Mouse (Mus musculus) hindbrain, embryonic 16.5 days (tissue): ENCODE data around the gene St6galnac6. TPM values are rescaled to one million over a fixed set of nuclear protein-coding genes. Genes with fewer than 3 reads are reported as not detected.

ENCODE experiments used
- ATAC-seq: fragments of 200-750 bp; cut with Nextera tagmentation; 2 replicates; pipeline ENCODE4 v1.8.0; 2017; ENCODE audit warnings: moderate TSS enrichment, moderate library complexity
- H3K27ac ChIP-seq: fragments of 300-500 bp; sonication (generic); 2 replicates; pipeline ENCODE4 v1.5.1; 2014; ENCODE audit warnings: low read depth, mild to moderate bottlenecking, control low read depth, low read length, moderate library complexity
- H3K27me3 ChIP-seq: fragments of 300-500 bp; sonication (generic); replicated peaks from 2 replicates; pipeline ENCODE4 v1.6.1; 2014; ENCODE audit warnings: low read length; ENCODE audit not compliant: control insufficient read depth, insufficient read depth
- H3K36me3 ChIP-seq: fragments of 300-500 bp; sonication (generic); 2 replicates; pipeline ENCODE4 v1.6.1; 2014; ENCODE audit warnings: mild to moderate bottlenecking, low read length, moderate library complexity, mixed read lengths; ENCODE audit not compliant: control insufficient read depth, insufficient read depth
- H3K4me1 ChIP-seq: fragments of 300-500 bp; sonication (generic); 2 replicates; pipeline ENCODE4 v1.6.1; 2014; ENCODE audit warnings: low read depth, low read length; ENCODE audit not compliant: control insufficient read depth, insufficient read depth
- H3K4me2 ChIP-seq: fragments of 300-500 bp; sonication (generic); 2 replicates; pipeline ENCODE4 v1.6.1; 2014; ENCODE audit warnings: mild to moderate bottlenecking, low read length, control low read depth, moderate library complexity
- H3K4me3 ChIP-seq: fragments of 300-500 bp; sonication (generic); 2 replicates; pipeline ENCODE4 v1.5.1; 2014; ENCODE audit warnings: mild to moderate bottlenecking, low read length, control low read depth, moderate library complexity
- H3K9ac ChIP-seq: fragments of 300-500 bp; sonication (generic); 2 replicates; pipeline ENCODE4 v1.6.1; 2014; ENCODE audit warnings: low read depth, mild to moderate bottlenecking, control low read depth, low read length, moderate library complexity
- H3K9me3 ChIP-seq: fragments of 300-500 bp; sonication (generic); 2 replicates; pipeline ENCODE4 v1.6.1; 2014; ENCODE audit warnings: mild to moderate bottlenecking, low read length, moderate library complexity; ENCODE audit not compliant: control insufficient read depth
- WGBS: fragments of 180-500 bp; shearing (Covaris S2); extraction: QIAGEN DNeasy Blood & Tissue Kit; methylation state at CpG from one replicate; pipeline ENCODE4 v1.1.7; 2014; 5-methylcytosine and 5-hydroxymethylcytosine counted together
- polyA plus RNA-seq: library from polyadenylated mRNA; unstranded; fragments of >200 nt; fragmentation: Nextera tagmentation; extraction: Ambion mirVana; gene quantifications from 2 replicates; pipeline ENCODE4 v1.2.1, GENCODE M21; 2015

St6galnac6 gene
- polyA plus RNA-seq, 1 experiment from 2014 or later: 35.4 TPM

- WGBS: 84% methylated on average over 3 of the region's 3 CpGs
- peaks cover 32% of the 10 kb centered on the region for H3K36me3 ChIP-seq
- H3K9me3 ChIP-seq: no peaks in the 10 kb centered on the region
- no peak overlapping the region for H3K4me3 ChIP-seq
- H3K9ac ChIP-seq: no peak overlapping the region
- no peaks in the 10 kb centered on the region for H3K27me3 ChIP-seq
- H3K27ac ChIP-seq: no peak overlapping the region
- H3K4me2 ChIP-seq: no peak overlapping the region
- no peak for ATAC-seq
- peaks cover 11% of the 10 kb centered on the region for H3K4me1 ChIP-seq
Observed at GRCm38 (mm10) chr2:32568941-32569340, 30.6 kb upstream of the St6galnac6 start.

DNA sequence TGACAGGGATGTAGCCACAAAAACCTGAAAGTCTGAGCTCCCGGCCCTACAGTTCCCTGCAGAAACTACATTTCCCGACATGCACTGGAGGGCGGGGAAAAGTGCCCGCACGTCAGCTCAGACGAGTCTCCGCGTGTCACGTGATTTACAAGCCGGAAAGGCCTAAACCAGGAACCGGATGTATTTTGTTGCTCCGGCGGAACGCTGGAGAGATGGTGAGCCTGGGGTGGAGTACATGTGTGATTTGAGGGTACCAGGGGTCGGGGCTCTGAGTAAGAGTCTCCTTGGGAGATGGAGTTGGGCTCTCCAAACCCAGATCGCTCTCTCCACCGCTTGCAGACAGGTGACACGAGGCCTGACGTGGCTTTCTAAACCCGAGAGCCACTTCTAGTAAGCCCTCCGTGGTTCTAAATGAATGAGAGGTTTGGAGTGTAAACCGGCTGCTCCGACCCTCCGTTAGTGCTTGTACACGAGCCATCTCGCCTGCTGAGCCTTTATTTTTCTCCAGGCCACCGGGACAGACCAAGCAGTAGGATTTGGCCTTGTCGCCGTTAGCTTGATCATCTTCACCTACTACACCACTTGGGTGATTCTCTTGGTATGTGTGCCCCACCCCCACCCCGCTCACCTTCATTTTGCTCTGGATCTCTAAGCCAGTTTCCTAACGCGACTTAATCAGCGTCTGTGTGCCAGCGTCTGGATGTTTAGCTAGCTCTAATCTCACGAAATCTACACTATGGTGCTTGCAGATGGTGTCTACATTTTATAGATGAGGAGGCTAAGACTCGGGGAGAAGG, 28.6 kb upstream of the St6galnac6 start, which contains the start of gene Dpm2:
TSS of gene Dpm2 (plus strand) at position 161 of the 797 bp plus-strand sequence.
- WGBS: 2% methylated on average over 35 of the region's 36 CpGs
- Histone ChIP-seq H3K9me3 (no peaks in the 10 kb centered on the region), H3K4me3 (peak within 1 kb of the TSS; percentile 63), H3K4me1 (peaks cover 14% of the 10 kb centered on the region), H3K27me3 (no peaks in the 10 kb centered on the region), H3K27ac (peak within 1 kb of the TSS; percentile 69), H3K4me2 (peak within 1 kb of the TSS; percentile 88), H3K9ac (peak within 1 kb of the TSS; percentile 65), H3K36me3 (peaks cover 16% of the 10 kb centered on the region)
- peak; percentile 84 for ATAC-seq

DNA sequence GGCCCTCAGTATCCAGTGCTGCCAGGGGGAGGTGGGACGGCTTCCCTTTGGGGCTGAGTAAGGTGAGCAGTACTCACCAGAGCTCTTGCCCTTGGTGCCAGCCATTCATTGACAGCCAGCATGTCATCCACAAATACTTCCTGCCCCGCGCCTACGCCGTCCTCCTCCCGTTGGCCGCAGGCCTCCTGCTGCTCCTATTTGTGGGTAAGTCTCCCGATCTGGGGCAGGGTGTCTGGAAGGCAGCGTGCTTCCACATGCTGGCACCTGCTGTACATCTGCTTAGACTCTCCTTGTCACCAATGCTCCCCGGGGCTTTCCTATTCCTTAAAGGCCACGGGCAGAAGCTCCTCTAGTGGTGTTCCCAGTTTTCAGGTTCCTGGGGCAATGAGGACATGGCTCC, 27.3 kb upstream of the St6galnac6 start:
- no peaks in the 10 kb centered on the region for H3K27me3 ChIP-seq
- H3K36me3 ChIP-seq: peaks cover 14% of the 10 kb centered on the region
- no peak overlapping the region; the same call in 1 of the 2 replicates for H3K4me2 ChIP-seq
- no peak overlapping the region for H3K9ac ChIP-seq
- 88% methylated on average over 11 of the region's 11 CpGs for WGBS
- no peak for ATAC-seq
- no peak overlapping the region for H3K4me3 ChIP-seq
- no peaks in the 10 kb centered on the region for H3K9me3 ChIP-seq
- H3K4me1 ChIP-seq: peaks cover 14% of the 10 kb centered on the region
- H3K27ac ChIP-seq: no peak overlapping the region

GRCm38 (mm10) chr2:32574497-32574896, 25.0 kb upstream of the St6galnac6 start, which contains the start of gene Pip5kl1:
TSS of gene Pip5kl1 (plus strand) at chr2:32574797.
- ATAC-seq: no peak
- H3K4me2 ChIP-seq: peak within 1 kb of the TSS; percentile 98

GRCm38 (mm10) chr2:32574901-32575585, 24.5 kb upstream of the St6galnac6 start:
- peak overlapping the region; percentile 58 for H3K4me3 ChIP-seq
- peaks cover 6% of the 10 kb centered on the region for H3K27me3 ChIP-seq
- 2% methylated on average over 26 of the region's 26 CpGs for WGBS
- peak overlapping the region; percentile 98 for H3K4me2 ChIP-seq
- 0 out of 2 replicates have a peak, but pooled peaks cover 3% of the 10 kb centered on the region for H3K36me3 ChIP-seq
- H3K9me3 ChIP-seq: no peaks in the 10 kb centered on the region
- ATAC-seq: no peak
- H3K4me1 ChIP-seq: peaks cover 14% of the 10 kb centered on the region
- peak overlapping the region; percentile 63 for H3K9ac ChIP-seq
- H3K27ac ChIP-seq: peak overlapping the region; percentile 57; the same call in 1 of the 2 replicates

More at GRCm38 (mm10) chr2:32574497-32574896, 25.0 kb upstream of the St6galnac6 start, which contains the start of gene Pip5kl1:
- H3K27ac ChIP-seq: peak within 1 kb of the TSS; percentile 57; the same call in 1 of the 2 replicates
- peak within 1 kb of the TSS; percentile 58 for H3K4me3 ChIP-seq
- WGBS: 75% methylated on average over 6 of the region's 6 CpGs
- peaks cover 6% of the 10 kb centered on the region for H3K27me3 ChIP-seq
- H3K4me1 ChIP-seq: peaks cover 14% of the 10 kb centered on the region
- no peaks in the 10 kb centered on the region for H3K9me3 ChIP-seq
- H3K9ac ChIP-seq: peak within 1 kb of the TSS; percentile 63
- 0 out of 2 replicates have a peak, but pooled peaks cover 3% of the 10 kb centered on the region for H3K36me3 ChIP-seq

- Histone ChIP-seq H3K4me2 (peak within 1 kb of the TSS; percentile 98), H3K36me3 (0 out of 2 replicates have a peak, but pooled peaks cover 3% of the 10 kb centered on the region), H3K27me3 (peaks cover 6% of the 10 kb centered on the region), H3K4me1 (peaks cover 14% of the 10 kb centered on the region), H3K27ac (peak within 1 kb of the TSS; percentile 57; the same call in 1 of the 2 replicates), H3K9me3 (no peaks in the 10 kb centered on the region), H3K9ac (peak within 1 kb of the TSS; percentile 63), H3K4me3 (peak within 1 kb of the TSS; percentile 58)
- ATAC-seq: peak; percentile 82
- WGBS: 6% methylated on average over 28 of the region's 28 CpGs
Observed at GRCm38 (mm10) chr2:32575586-32576160, 23.8 kb upstream of the St6galnac6 start, which contains the start of gene 9430097D07Rik. TSS of gene 9430097D07Rik (minus strand) at chr2:32575684.

- no peaks in the 10 kb centered on the region for H3K9me3 ChIP-seq
- ATAC-seq: no peak
- WGBS: 88% methylated on average over 9 of the region's 9 CpGs
- peak overlapping the region; percentile 98 for H3K4me2 ChIP-seq
- 0 out of 2 replicates have a peak, but pooled peaks cover 3% of the 10 kb centered on the region for H3K36me3 ChIP-seq
- H3K4me3 ChIP-seq: no peak overlapping the region
- peaks cover 6% of the 10 kb centered on the region for H3K27me3 ChIP-seq
- H3K9ac ChIP-seq: no peak overlapping the region
- no peak overlapping the region for H3K27ac ChIP-seq
- H3K4me1 ChIP-seq: peaks cover 11% of the 10 kb centered on the region
Observed at GRCm38 (mm10) chr2:32576532-32576931, 23.0 kb upstream of the St6galnac6 start.

DNA sequence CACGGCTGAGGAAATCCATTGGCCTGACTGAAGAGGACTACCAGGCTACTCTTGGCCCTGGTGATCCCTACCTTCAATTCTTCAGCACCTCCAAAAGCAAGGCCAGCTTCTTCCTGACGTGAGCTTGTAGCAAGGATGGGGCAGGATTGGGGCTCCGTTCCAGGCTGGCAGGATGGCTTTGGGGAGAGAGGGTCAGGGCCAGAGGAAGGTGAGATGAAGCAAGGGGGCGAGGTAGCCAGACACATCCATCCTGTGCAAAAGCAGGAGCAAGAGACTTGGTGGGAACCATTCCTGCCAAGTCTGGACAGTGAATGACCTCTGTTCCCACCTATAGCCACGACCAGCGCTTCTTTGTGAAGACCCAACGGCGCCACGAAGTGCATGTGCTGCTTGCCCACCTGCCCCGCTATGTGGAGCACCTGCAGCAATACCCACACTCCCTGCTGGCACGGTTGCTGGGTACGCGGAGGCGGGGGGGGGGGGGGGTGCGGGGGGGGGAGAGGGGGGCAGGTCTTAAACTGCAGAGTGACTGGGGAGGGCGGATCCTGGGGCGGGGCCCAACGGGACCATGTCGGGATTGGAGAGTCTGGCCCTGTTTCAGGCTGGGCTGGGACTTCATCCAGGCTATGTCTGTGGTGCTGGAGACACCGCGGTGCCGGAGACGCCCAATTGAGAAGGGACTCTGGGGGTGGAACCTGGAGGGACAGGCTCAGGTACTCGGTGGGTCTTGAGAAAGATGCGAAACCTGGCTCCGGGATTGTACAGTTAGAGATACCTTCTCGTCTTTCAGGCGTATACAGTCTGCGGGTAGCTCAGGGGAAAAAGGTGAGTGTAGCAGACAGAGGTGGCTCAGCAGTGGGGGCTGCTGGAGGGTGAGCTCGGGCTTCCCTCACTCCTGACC, 21.1 kb upstream of the St6galnac6 start:
- H3K9ac ChIP-seq: no peak overlapping the region
- no peak for ATAC-seq
- WGBS: 38% methylated on average over 23 of the region's 30 CpGs

More for the DNA sequence above, 21.1 kb upstream of the St6galnac6 start:
- Histone ChIP-seq H3K9me3 (no peaks in the 10 kb centered on the region), H3K4me2 (no peak overlapping the region), H3K27me3 (peaks cover 6% of the 10 kb centered on the region), H3K4me1 (peaks cover 10% of the 10 kb centered on the region), H3K36me3 (no peaks in the 10 kb centered on the region), H3K27ac (no peak overlapping the region), H3K4me3 (no peak overlapping the region)
